Mouse (Mus musculus) hindbrain, postnatal 0 days (tissue): Measurements from ENCODE around the gene Whrn. TPM values are rescaled to one million over a fixed set of nuclear protein-coding genes. Genes with fewer than 3 reads are reported as not detected.

Source experiments
- ATAC-seq: fragments of 200-750 bp; cut with Nextera tagmentation; 2 replicates; pipeline ENCODE4 v1.8.0; 2017; ENCODE audit warnings: mild to moderate bottlenecking, moderate TSS enrichment, moderate library complexity
- DNase-seq: peaks from one replicate; pipeline ENCODE4 v3.0.0-alpha.2; 2015; ENCODE audit warnings: low spot score
- H3K27ac ChIP-seq: fragments of 300-500 bp; sonication (generic); 2 replicates; pipeline ENCODE4 v1.5.1; 2014; ENCODE audit warnings: mild to moderate bottlenecking
- H3K27me3 ChIP-seq: fragments of 300-500 bp; sonication (generic); 2 replicates; pipeline ENCODE4 v1.6.1; 2014; ENCODE audit warnings: low read length, mixed read lengths; ENCODE audit not compliant: insufficient read depth
- H3K36me3 ChIP-seq: fragments of 300-500 bp; sonication (generic); 2 replicates; pipeline ENCODE4 v1.6.1; 2014; ENCODE audit warnings: low read length, mixed read lengths; ENCODE audit not compliant: insufficient read depth
- H3K4me1 ChIP-seq: fragments of 300-500 bp; sonication (generic); 2 replicates; pipeline ENCODE4 v1.6.1; 2014; ENCODE audit warnings: antibody characterized with exemption, low read length, mixed read lengths; ENCODE audit not compliant: insufficient read depth
- H3K4me2 ChIP-seq: fragments of 300-500 bp; sonication (generic); 2 replicates; pipeline ENCODE4 v1.6.1; 2014; ENCODE audit warnings: low read depth, mild to moderate bottlenecking, low read length, moderate library complexity, mixed read lengths
- H3K4me3 ChIP-seq: fragments of 300-500 bp; sonication (generic); 2 replicates; pipeline ENCODE4 v1.5.1; 2014; ENCODE audit warnings: low read length
- H3K9ac ChIP-seq: fragments of 300-500 bp; sonication (generic); replicated peaks from 2 replicates; pipeline ENCODE4 v1.6.1; 2014; ENCODE audit warnings: mild to moderate bottlenecking, low read length, moderate library complexity, mixed read lengths
- H3K9me3 ChIP-seq: fragments of 300-500 bp; sonication (generic); 2 replicates; pipeline ENCODE4 v1.6.1; 2016; ENCODE audit warnings: low read length, mixed read lengths
- CTCF ChIP-seq: IDR thresholded peaks from 2 replicates; pipeline ENCODE4 v1.5.1; 2016; ENCODE audit warnings: antibody characterized with exemption, control low read depth, low read depth
- whole genome bisulfite sequencing: fragments of 180-500 bp; shearing (Covaris S2); extraction: QIAGEN DNeasy Blood & Tissue Kit; methylation state at CpG from one replicate; pipeline ENCODE4 v1.1.7; 2014; 5-methylcytosine and 5-hydroxymethylcytosine counted together
- polyA plus RNA-seq: library from polyadenylated mRNA; unstranded; fragments of >200 nt; fragmentation: Nextera tagmentation; extraction: Ambion mirVana; gene quantifications from 2 replicates; pipeline ENCODE4 v1.2.1, GENCODE M21; 2015
- total RNA-seq: library from RNA; depleted of rRNA; stranded (reverse); fragments of >200 nt; gene quantifications from 2 replicates; pipeline ENCODE4 v1.2.3, GENCODE M21; 2014; rRNA removed

Gene Whrn
- 26.4 and 34.6 TPM in 2 replicates for total RNA-seq
- polyA plus RNA-seq: 4.7 TPM in 2 replicates

DNA sequence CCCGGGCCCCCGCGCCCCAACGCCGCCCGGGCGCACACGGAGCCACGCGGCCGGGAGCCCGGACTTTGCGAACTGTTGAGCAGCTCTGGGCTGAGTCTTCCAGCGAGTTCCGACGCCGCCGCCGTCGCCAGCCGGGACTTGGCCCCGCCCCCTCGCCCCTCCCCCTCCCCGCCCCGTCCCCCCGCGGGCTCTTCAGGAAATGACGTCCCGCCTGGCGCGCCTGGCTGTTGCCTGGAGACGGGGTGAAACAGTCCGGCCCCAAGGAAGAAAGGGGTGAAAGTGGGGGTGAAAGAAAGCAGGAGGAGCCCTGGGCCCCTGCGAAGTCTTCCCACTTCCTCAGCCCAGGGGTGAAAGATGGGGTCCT is at the start of gene Whrn:
Gene Whrn (minus strand): TSS at position 77 of the 364 bp plus-strand sequence.
- Histone ChIP-seq H3K27me3 (no peaks in the 10 kb centered on the region), H3K36me3 (no peaks in the 10 kb centered on the region), H3K27ac (0 out of 2 replicates have a peak within 1 kb of the TSS, but pooled peaks have one; percentile 26), H3K4me2 (peak within 1 kb of the TSS; percentile 80), H3K9ac (peak within 1 kb of the TSS; percentile 62), H3K9me3 (no peaks in the 10 kb centered on the region), H3K4me3 (peak within 1 kb of the TSS; percentile 63), H3K4me1 (peaks cover 20% of the 10 kb centered on the region)
- no peak for TF ChIP-seq CTCF
- peak; percentile 84 for ATAC-seq
- peak; percentile 88 for DNase-seq
- WGBS: 0% methylated on average over 23 of the region's 34 CpGs

GRCm38 (mm10) chr4:63545231-63545958 is 49.6 kb upstream of the Whrn start:
- H3K4me3 ChIP-seq: peak overlapping the region; percentile 82
- peaks cover 14% of the 10 kb centered on the region for H3K36me3 ChIP-seq
- peak overlapping the region; percentile 86; the same call in 1 of the 2 replicates for H3K27ac ChIP-seq
- WGBS: 10% methylated on average over 26 of the region's 26 CpGs
- peak overlapping the region; percentile 82 for H3K9ac ChIP-seq
- H3K27me3 ChIP-seq: no peaks in the 10 kb centered on the region
- TF ChIP-seq CTCF: no peak
- DNase-seq (peak; percentile 20), ATAC-seq (no peak)
- H3K9me3 ChIP-seq: no peaks in the 10 kb centered on the region
- H3K4me1 ChIP-seq: peaks cover 7% of the 10 kb centered on the region
- H3K4me2 ChIP-seq: peak overlapping the region; percentile 70

GRCm38 (mm10) chr4:63544494-63545230 is 48.9 kb upstream of the Whrn start, which contains the start of gene Atp6v1g1:
Atp6v1g1 (plus strand) TSS chr4:63544772.
- WGBS: under 1% methylated on average over 57 of the region's 57 CpGs
- Histone ChIP-seq H3K9me3 (no peaks in the 10 kb centered on the region), H3K27me3 (no peaks in the 10 kb centered on the region), H3K9ac (peak within 1 kb of the TSS; percentile 82), H3K4me1 (peaks cover 7% of the 10 kb centered on the region), H3K36me3 (peaks cover 12% of the 10 kb centered on the region), H3K27ac (peak within 1 kb of the TSS; percentile 86), H3K4me3 (peak within 1 kb of the TSS; percentile 82), H3K4me2 (peak within 1 kb of the TSS; percentile 70)
- no peak for TF ChIP-seq CTCF
- ATAC-seq (peak; percentile 97), DNase-seq (peak; percentile 96)

DNA sequence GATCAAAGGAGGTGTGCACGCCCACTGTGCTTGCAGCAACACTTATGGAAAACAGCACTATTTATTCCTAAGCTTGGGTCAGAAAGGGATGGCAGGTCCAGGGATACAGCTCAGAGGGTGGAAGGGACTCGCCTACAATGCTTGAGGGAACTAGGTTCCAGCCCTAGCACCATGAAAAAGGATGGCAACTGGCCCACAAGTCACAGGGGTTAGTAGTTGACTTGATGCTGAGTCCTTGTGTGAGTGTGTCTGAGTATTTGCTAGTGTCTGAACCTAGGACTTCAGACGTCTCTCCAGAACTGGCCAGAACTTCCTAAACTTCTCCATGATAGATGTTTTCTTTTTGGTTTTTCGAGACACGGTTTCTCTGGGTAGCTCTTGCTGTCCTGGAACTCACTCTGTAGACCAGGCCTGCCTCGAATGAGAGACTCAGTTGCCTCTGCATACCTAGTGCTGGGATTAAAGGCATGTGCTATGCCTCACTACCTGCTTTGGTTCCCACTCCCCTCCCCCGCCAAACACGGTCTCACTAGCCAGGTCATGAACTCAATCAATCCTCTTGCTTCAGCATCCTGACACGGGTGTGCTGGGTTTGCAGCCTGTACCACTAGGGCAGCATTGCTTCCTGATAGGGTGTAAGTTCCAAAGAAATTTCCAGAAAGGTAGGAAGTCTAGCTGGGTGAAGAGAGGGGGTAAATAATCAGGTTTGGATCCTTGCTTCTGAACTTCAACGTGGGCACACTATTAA is 48.1 kb upstream of the Whrn start:
- WGBS: 59% methylated on average over 10 of the region's 10 CpGs
- H3K4me2 ChIP-seq: peak overlapping the region; percentile 70

DNA sequence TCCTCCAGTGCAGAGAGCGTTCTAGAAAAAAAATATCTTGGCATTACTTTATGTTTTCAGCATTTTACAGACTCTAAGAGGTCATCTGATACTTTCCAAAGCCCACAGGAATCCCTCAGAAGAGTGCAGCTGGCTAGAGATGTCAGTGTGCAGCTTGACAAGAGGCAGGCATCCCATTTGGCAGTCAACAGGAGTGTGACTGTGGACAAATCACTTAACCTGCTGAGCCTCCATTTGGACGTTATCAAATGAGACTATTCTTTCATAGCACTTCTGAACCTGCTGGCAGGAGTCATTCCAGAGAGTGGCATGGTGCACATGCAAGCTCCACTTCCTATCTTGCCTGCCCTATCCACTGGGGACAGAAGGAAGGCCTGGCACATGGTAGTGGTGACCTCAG is 46.4 kb upstream of the Whrn start:
- 65% methylated on average over 2 of the region's 2 CpGs for WGBS
- no peak for DNase-seq
- H3K9ac ChIP-seq: no peak overlapping the region
- no peak for ATAC-seq
- no peaks in the 10 kb centered on the region for H3K27me3 ChIP-seq
- peaks cover 7% of the 10 kb centered on the region for H3K4me1 ChIP-seq
- TF ChIP-seq CTCF: no peak
- no peaks in the 10 kb centered on the region for H3K9me3 ChIP-seq
- H3K27ac ChIP-seq: no peak overlapping the region
- no peak overlapping the region for H3K4me3 ChIP-seq
- no peak overlapping the region for H3K4me2 ChIP-seq
- H3K36me3 ChIP-seq: no peaks in the 10 kb centered on the region

More for the DNA sequence above, 48.1 kb upstream of the Whrn start:
- DNase-seq (no peak), ATAC-seq (peak; percentile 71; the same call in 1 of the 2 replicates)
- Histone ChIP-seq H3K27me3 (no peaks in the 10 kb centered on the region), H3K9me3 (no peaks in the 10 kb centered on the region), H3K9ac (no peak overlapping the region), H3K27ac (peak overlapping the region; percentile 86; the same call in 1 of the 2 replicates), H3K4me1 (peaks cover 7% of the 10 kb centered on the region), H3K36me3 (peaks cover 5% of the 10 kb centered on the region; the same call in 1 of the 2 replicates), H3K4me3 (peak overlapping the region; percentile 82)
- TF ChIP-seq CTCF: peak; percentile 28; the same call in 1 of the 2 replicates

GRCm38 (mm10) chr4:63537602-63538001 is 41.8 kb upstream of the Whrn start:
- 72% methylated on average over 4 of the region's 4 CpGs for WGBS
- Histone ChIP-seq H3K27me3 (no peaks in the 10 kb centered on the region), H3K36me3 (no peaks in the 10 kb centered on the region), H3K4me3 (no peak overlapping the region), H3K27ac (no peak overlapping the region), H3K9me3 (no peaks in the 10 kb centered on the region), H3K4me1 (no peaks in the 10 kb centered on the region), H3K9ac (no peak overlapping the region), H3K4me2 (no peak overlapping the region)
- TF ChIP-seq CTCF: no peak
- peak; percentile 61; the same call in 1 of the 2 replicates for ATAC-seq
- peak; percentile 42 for DNase-seq
